Mouse (Mus musculus): ENCODE data around the gene Mtcl1. TPM values are rescaled to one million over a fixed set of nuclear protein-coding genes. Genes with fewer than 3 reads are reported as not detected.

The Mtcl1 gene
- 9.5 and 10.4 TPM in 2 replicates for polyA plus RNA-seq (2016; fragmentation: Nextera tagmentation; extraction: Ambion mirVana)

- peak within 1 kb of the TSS; percentile 91 for H3K9ac ChIP-seq
- H3K4me2 ChIP-seq (replicated peaks), result peak within 1 kb of the TSS; percentile 89
- peak within 1 kb of the TSS; percentile 76 for H3K27ac ChIP-seq
- under 1% methylated on average over 75 of the region's 76 CpGs for WGBS
- no peaks in the 10 kb centered on the region for H3K36me3 ChIP-seq
- H3K4me3 ChIP-seq, result peak within 1 kb of the TSS; percentile 79
- no peaks in the 10 kb centered on the region for H3K9me3 ChIP-seq
- peaks cover 35% of the 10 kb centered on the region for H3K4me1 ChIP-seq
- peaks cover 20% of the 10 kb centered on the region for H3K27me3 ChIP-seq
- peak; percentile 78 for ATAC-seq (ENCODE audit: insufficient number of reproducible peaks, insufficient read depth, low FRiP score, low TSS enrichment)
Measured at GRCm38 (mm10) chr17:66449460-66450341, at the start of gene Mtcl1. TSS of gene Mtcl1 (minus strand) at chr17:66449750.

GRCm38 (mm10) chr17:66498598-66498997, 49.0 kb upstream of the Mtcl1 start:
- Histone ChIP-seq H3K36me3 (peaks cover 72% of the 10 kb centered on the region), H3K4me3 (no peak overlapping the region), H3K27ac (no peak overlapping the region), H3K4me1 (no peaks in the 10 kb centered on the region), H3K9ac (no peak overlapping the region), H3K4me2 (replicated peaks) (no peak overlapping the region), H3K27me3 (no peaks in the 10 kb centered on the region), H3K9me3 (no peaks in the 10 kb centered on the region)
- 91% methylated on average over 14 of the region's 14 CpGs for WGBS
- ATAC-seq (ENCODE audit: insufficient number of reproducible peaks, insufficient read depth, low FRiP score, low TSS enrichment), result no peak

- no peak overlapping the region for H3K4me2 ChIP-seq (replicated peaks)
- no peaks in the 10 kb centered on the region for H3K27me3 ChIP-seq
- WGBS, result 96% methylated on average over 9 of the region's 9 CpGs
- no peaks in the 10 kb centered on the region for H3K4me1 ChIP-seq
- H3K36me3 ChIP-seq, result peaks cover 74% of the 10 kb centered on the region
- no peak for ATAC-seq (ENCODE audit: insufficient number of reproducible peaks, insufficient read depth, low FRiP score, low TSS enrichment)
- H3K9ac ChIP-seq, result no peak overlapping the region
- H3K9me3 ChIP-seq, result no peaks in the 10 kb centered on the region
- no peak overlapping the region for H3K27ac ChIP-seq
- H3K4me3 ChIP-seq, result no peak overlapping the region
Measured at GRCm38 (mm10) chr17:66496589-66496988, 47.0 kb upstream of the Mtcl1 start.

GRCm38 (mm10) chr17:66490022-66490601, 40.6 kb upstream of the Mtcl1 start:
- Histone ChIP-seq H3K4me2 (replicated peaks) (no peak overlapping the region), H3K4me1 (no peaks in the 10 kb centered on the region), H3K9me3 (no peaks in the 10 kb centered on the region), H3K9ac (no peak overlapping the region), H3K27ac (no peak overlapping the region), H3K4me3 (no peak overlapping the region), H3K36me3 (peaks cover 17% of the 10 kb centered on the region), H3K27me3 (no peaks in the 10 kb centered on the region)
- ATAC-seq (ENCODE audit: insufficient number of reproducible peaks, insufficient read depth, low FRiP score, low TSS enrichment), result no peak
- 44% methylated on average over 10 of the region's 10 CpGs for WGBS

- H3K9ac ChIP-seq, result no peak overlapping the region
- no peak overlapping the region for H3K4me3 ChIP-seq
- no peaks in the 10 kb centered on the region for H3K4me1 ChIP-seq
- no peak overlapping the region for H3K4me2 ChIP-seq (replicated peaks)
- no peak overlapping the region for H3K27ac ChIP-seq
- 0 out of 2 replicates have a peak, but pooled peaks cover 4% of the 10 kb centered on the region for H3K27me3 ChIP-seq
- 90% methylated on average over 6 of the region's 6 CpGs for WGBS
- no peak for ATAC-seq (ENCODE audit: insufficient number of reproducible peaks, insufficient read depth, low FRiP score, low TSS enrichment)
- H3K36me3 ChIP-seq, result no peaks in the 10 kb centered on the region
- no peaks in the 10 kb centered on the region for H3K9me3 ChIP-seq
Measured at GRCm38 (mm10) chr17:66486576-66486975, 37.0 kb upstream of the Mtcl1 start.

GRCm38 (mm10) chr17:66485742-66486141, 36.2 kb upstream of the Mtcl1 start:
- ATAC-seq (ENCODE audit: insufficient number of reproducible peaks, insufficient read depth, low FRiP score, low TSS enrichment), result no peak
- H3K9me3 ChIP-seq, result no peaks in the 10 kb centered on the region

GRCm38 (mm10) chr17:66484965-66485364, 35.4 kb upstream of the Mtcl1 start:
- H3K4me1 ChIP-seq, result peaks cover 6% of the 10 kb centered on the region; the same call in 1 of the 2 replicates
- H3K4me3 ChIP-seq, result no peak overlapping the region
- no peaks in the 10 kb centered on the region for H3K9me3 ChIP-seq
- no peak overlapping the region for H3K27ac ChIP-seq
- no peak overlapping the region for H3K4me2 ChIP-seq (replicated peaks)
- WGBS, result 48% methylated on average over 2 of the region's 2 CpGs
- H3K36me3 ChIP-seq, result no peaks in the 10 kb centered on the region
- H3K9ac ChIP-seq, result no peak overlapping the region
- peaks cover 18% of the 10 kb centered on the region for H3K27me3 ChIP-seq
- no peak for ATAC-seq (ENCODE audit: insufficient number of reproducible peaks, insufficient read depth, low FRiP score, low TSS enrichment)

More at GRCm38 (mm10) chr17:66485742-66486141, 36.2 kb upstream of the Mtcl1 start:
- Histone ChIP-seq H3K4me1 (no peaks in the 10 kb centered on the region), H3K27me3 (peaks cover 12% of the 10 kb centered on the region), H3K4me2 (replicated peaks) (0 out of 2 replicates have a peak overlapping the region, but pooled peaks have one; percentile 13), H3K36me3 (no peaks in the 10 kb centered on the region), H3K4me3 (no peak overlapping the region), H3K27ac (no peak overlapping the region), H3K9ac (no peak overlapping the region)
- 7% methylated on average over 11 of the region's 11 CpGs for WGBS

- Histone ChIP-seq H3K4me1 (peaks cover 6% of the 10 kb centered on the region; the same call in 1 of the 2 replicates), H3K9me3 (no peaks in the 10 kb centered on the region), H3K27ac (no peak overlapping the region), H3K27me3 (peaks cover 23% of the 10 kb centered on the region), H3K4me3 (no peak overlapping the region), H3K36me3 (no peaks in the 10 kb centered on the region), H3K4me2 (replicated peaks) (no peak overlapping the region), H3K9ac (no peak overlapping the region)
- no peak for ATAC-seq (ENCODE audit: insufficient number of reproducible peaks, insufficient read depth, low FRiP score, low TSS enrichment)
- WGBS, result 59% methylated on average over 9 of the region's 9 CpGs
Measured at GRCm38 (mm10) chr17:66483651-66484454, 34.3 kb upstream of the Mtcl1 start.

- no peak overlapping the region for H3K9ac ChIP-seq
- peaks cover 6% of the 10 kb centered on the region; the same call in 1 of the 2 replicates for H3K4me1 ChIP-seq
- no peak overlapping the region for H3K4me2 ChIP-seq (replicated peaks)
- no peaks in the 10 kb centered on the region for H3K9me3 ChIP-seq
- H3K27ac ChIP-seq, result no peak overlapping the region
- H3K36me3 ChIP-seq, result no peaks in the 10 kb centered on the region
- H3K27me3 ChIP-seq, result peaks cover 26% of the 10 kb centered on the region
- no peak overlapping the region for H3K4me3 ChIP-seq
- ATAC-seq (ENCODE audit: insufficient number of reproducible peaks, insufficient read depth, low FRiP score, low TSS enrichment), result no peak
- WGBS, result 79% methylated on average over 5 of the region's 5 CpGs
Measured at GRCm38 (mm10) chr17:66481295-66481694, 31.7 kb upstream of the Mtcl1 start.

GRCm38 (mm10) chr17:66480491-66481278, 31.1 kb upstream of the Mtcl1 start:
- no peak for ATAC-seq (ENCODE audit: insufficient number of reproducible peaks, insufficient read depth, low FRiP score, low TSS enrichment)
- Histone ChIP-seq H3K4me2 (replicated peaks) (peak overlapping the region; percentile 43), H3K4me3 (no peak overlapping the region), H3K36me3 (no peaks in the 10 kb centered on the region), H3K4me1 (peaks cover 6% of the 10 kb centered on the region; the same call in 1 of the 2 replicates), H3K27me3 (peaks cover 26% of the 10 kb centered on the region), H3K9me3 (no peaks in the 10 kb centered on the region), H3K9ac (no peak overlapping the region), H3K27ac (no peak overlapping the region)
- 25% methylated on average over 17 of the region's 17 CpGs for WGBS
